Mouse (Mus musculus) embryonic fibroblast, embryonic 13.5 days (primary cell): ENCODE measurements around the gene Gpx3. TPM values are rescaled to one million over a fixed set of nuclear protein-coding genes. Genes with fewer than 3 reads are reported as not detected.

Source experiments
- H3K27ac ChIP-seq: 2 replicates; pipeline ENCODE4 v1.5.1; 2012; ENCODE audit warnings: low read length, control low read depth, inconsistent platforms; ENCODE audit not compliant: insufficient read depth
- H3K4me1 ChIP-seq: 2 replicates; pipeline ENCODE4 v1.6.1; 2011; ENCODE audit warnings: low read length; ENCODE audit not compliant: control insufficient read depth, insufficient read depth
- H3K4me3 ChIP-seq: 2 replicates; pipeline ENCODE4 v1.5.1; 2011; ENCODE audit warnings: mild to moderate bottlenecking, control low read depth, low read length; ENCODE audit not compliant: insufficient read depth
- CTCF ChIP-seq: IDR thresholded peaks from 2 replicates; pipeline ENCODE4 v1.5.1; 2011; ENCODE audit warnings: mild to moderate bottlenecking, control low read depth, low read length, moderate library complexity, borderline replicate concordance; ENCODE audit not compliant: insufficient read depth
- POLR2A ChIP-seq: IDR thresholded peaks from 2 replicates; pipeline ENCODE4 v1.6.1; 2011; ENCODE audit warnings: low read depth, mild to moderate bottlenecking, control low read depth, low read length, moderate library complexity
- polyA plus RNA-seq: library from polyadenylated mRNA; stranded (reverse); fragments of >200 nt; gene quantifications from 2 replicates; pipeline ENCODE4 v1.2.4, GENCODE M21; 2011; ENCODE audit warnings: low read depth; ENCODE audit not compliant: missing spikeins, insufficient read length

Gpx3 gene
- polyA plus RNA-seq, 1 experiment = 65.8 TPM

DNA sequence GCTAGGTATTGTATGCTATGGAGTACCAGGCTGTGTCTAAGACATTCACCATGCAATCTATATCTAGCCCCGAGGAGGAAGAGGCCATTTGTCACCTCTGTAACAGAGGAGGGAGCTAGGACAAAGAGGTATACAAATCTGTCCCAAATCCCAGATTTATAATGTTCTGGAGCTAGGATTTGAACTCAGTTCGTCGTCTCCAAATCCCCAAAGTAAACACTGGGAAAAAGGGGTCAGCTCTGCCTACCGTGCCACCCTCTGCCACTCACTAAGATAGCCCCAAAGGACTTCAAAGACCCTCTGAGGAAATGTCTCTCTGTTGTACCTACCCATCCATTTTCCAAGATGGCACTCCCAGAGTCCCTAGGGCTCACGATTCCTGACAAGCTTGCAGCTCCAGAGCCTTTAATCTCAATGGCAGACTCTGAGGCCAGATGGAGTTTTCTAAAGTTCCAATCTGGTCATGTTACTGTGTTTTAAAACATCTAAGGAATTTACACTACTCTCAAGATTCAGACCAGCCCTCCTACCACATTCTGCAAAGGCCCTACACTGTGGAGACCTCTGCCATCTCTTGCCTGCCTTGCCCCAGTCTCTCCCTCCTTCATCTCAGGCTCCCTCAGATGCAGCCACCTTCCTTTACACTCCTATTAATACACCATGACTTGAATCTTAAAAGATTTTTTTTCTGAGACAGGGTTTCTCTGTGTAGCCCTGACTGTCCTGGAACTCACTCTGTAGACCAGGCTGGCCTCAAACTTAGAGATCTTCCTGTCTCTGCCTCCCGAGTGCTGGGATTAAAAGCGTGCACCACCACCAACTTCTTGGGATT is 9.6 kb downstream of the Gpx3 start:
- H3K27ac ChIP-seq = no peak overlapping the region
- H3K4me1 ChIP-seq = no peaks in the 10 kb centered on the region
- no peak for TF ChIP-seq CTCF
- no peak for TF ChIP-seq POLR2A
- H3K4me3 ChIP-seq = no peak overlapping the region

DNA sequence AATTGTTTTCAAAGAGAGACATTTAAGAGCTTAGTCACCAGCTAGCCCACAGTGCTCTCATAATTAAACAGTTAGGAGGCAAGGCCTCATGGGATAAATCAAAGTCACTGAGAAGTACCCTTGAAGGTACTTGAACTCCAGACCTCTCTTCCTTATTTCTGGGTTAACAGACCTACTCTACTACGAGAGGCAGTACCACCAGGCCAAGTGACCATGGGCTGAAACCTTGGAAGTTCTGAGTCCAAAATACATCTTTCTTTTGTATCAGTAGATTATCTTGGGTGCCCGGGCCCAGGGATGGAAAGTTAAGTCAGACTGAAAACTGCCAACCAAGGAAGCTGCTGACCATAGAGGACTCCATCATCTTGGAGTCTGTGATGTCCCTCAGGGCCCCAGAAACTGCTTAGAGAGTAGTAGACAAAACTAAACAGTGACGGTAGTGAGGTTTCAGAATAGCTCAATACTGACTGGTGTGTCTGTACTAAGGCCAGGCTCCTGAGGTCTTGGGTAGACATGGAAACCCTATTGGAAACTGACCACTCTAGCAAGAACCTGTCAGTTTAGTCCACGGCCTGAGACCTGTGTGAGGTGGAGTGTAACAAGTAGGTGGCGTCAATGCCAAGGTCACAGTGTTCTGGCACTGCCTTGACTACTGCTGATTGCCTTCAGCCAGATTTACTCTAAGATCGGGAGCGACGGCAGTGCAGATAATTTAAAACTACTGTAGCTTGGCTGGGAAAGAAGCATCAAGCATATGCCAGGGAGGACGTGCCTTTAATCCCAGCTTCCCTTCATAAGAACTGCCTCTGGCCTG is 10.5 kb downstream of the Gpx3 start:
- Histone ChIP-seq H3K27ac (no peak overlapping the region), H3K4me1 (no peaks in the 10 kb centered on the region), H3K4me3 (no peak overlapping the region)
- no peak for TF ChIP-seq POLR2A
- TF ChIP-seq CTCF = no peak

DNA sequence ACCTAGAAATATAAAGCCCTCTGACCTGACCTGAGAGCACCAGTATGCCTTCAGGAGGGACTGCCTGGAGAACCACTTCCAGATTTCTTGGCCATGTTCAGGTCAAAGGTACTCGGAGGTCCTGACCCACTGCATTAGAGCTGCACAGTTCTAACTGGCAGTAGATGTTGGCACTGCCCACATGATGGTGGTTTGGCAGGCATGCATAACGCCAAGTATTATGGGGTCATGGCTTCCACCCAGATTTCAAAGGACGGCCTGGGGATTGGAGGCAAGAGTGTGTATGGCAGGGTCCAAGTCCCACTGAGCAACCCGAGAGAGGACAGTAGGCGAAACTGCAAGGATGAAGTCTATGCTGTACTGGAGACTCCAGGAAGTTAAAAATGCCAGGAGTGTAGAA is 11.6 kb downstream of the Gpx3 start:
- H3K4me1 ChIP-seq = no peaks in the 10 kb centered on the region

GRCm38 (mm10) chr11:54917461-54917860 is 15.2 kb downstream of the Gpx3 start:
- H3K4me1 ChIP-seq = no peaks in the 10 kb centered on the region
- no peak overlapping the region for H3K27ac ChIP-seq
- TF ChIP-seq CTCF (no peak), POLR2A (no peak)
- H3K4me3 ChIP-seq = no peak overlapping the region

More for the DNA sequence above, 11.6 kb downstream of the Gpx3 start:
- Histone ChIP-seq H3K27ac (no peak overlapping the region), H3K4me3 (no peak overlapping the region)
- TF ChIP-seq POLR2A = no peak
- no peak for TF ChIP-seq CTCF

GRCm38 (mm10) chr11:54918273-54918672 is 16.0 kb downstream of the Gpx3 start:
- H3K27ac ChIP-seq = no peak overlapping the region
- H3K4me3 ChIP-seq = no peak overlapping the region
- H3K4me1 ChIP-seq = no peaks in the 10 kb centered on the region
- TF ChIP-seq POLR2A = no peak
- TF ChIP-seq CTCF = peak; percentile 25; the same call in 1 of the 2 replicates

- Histone ChIP-seq H3K4me3 (no peak overlapping the region), H3K27ac (no peak overlapping the region), H3K4me1 (no peaks in the 10 kb centered on the region)
- TF ChIP-seq CTCF (no peak), POLR2A (no peak)
These were observed 18.1 kb downstream of the Gpx3 start for GRCm38 (mm10) chr11:54920127-54920972.

DNA sequence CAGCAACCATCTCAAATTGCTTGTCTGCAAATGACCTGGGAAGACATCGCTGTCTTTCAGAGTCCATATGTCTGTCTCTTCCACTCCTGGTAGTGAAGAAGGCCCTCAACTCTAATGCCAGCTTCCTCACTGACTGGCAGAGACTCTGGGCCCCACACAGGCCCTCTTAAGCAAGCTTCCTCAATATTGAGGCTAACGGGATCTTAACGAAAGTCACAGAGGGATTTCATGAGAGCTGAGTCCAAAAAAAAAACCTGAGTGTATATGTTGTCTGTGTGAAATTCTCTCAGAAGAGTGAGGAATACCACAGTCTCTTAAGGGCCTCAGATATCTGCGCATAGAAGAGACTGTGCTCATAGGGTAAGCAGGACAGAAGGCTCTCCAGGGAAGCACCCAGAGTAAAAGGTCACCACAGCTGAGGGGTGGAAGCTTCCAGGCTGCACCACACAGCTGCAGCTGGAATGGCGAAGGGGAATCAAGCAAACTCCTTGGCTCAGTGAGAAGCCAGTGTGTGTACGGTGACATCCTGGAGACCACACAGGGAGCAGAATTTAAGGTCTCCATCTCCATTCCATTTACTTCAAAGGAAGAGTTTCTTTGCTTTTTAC is 18.8 kb downstream of the Gpx3 start:
- TF ChIP-seq CTCF (no peak), POLR2A (no peak)
- no peaks in the 10 kb centered on the region for H3K4me1 ChIP-seq
- H3K27ac ChIP-seq = no peak overlapping the region
- H3K4me3 ChIP-seq = no peak overlapping the region

DNA sequence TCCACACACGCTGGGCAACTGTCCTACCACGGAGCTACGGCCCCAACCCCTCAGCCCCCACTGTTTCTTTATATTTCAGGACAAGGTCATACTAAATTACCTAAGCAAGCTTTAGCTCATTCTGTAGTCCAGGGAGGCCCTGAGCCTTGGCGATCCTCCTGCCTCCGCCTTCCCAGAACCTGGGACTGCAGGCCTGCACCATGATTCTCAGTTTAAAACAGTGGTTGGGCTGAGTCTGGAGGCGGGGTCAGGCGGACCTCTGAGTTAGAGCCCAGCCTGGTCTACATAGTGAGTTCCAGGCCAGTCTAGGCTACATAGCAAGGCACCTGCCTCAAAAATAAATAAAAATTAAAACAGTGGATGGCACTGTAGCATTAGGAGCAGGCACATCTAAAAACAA is 19.5 kb downstream of the Gpx3 start:
- Histone ChIP-seq H3K4me1 (no peaks in the 10 kb centered on the region), H3K27ac (no peak overlapping the region), H3K4me3 (no peak overlapping the region)
- TF ChIP-seq POLR2A = no peak
- no peak for TF ChIP-seq CTCF

- Histone ChIP-seq H3K4me3 (no peak overlapping the region), H3K27ac (no peak overlapping the region), H3K4me1 (no peaks in the 10 kb centered on the region)
- TF ChIP-seq POLR2A (no peak), CTCF (no peak)
These were observed 20.2 kb downstream of the Gpx3 start for GRCm38 (mm10) chr11:54922488-54922887.
